Mouse (Mus musculus) lung, postnatal 25 days (tissue): Measurements from ENCODE around the gene Flna.

Experiments used
- DNase-seq: peaks from one replicate; pipeline ENCODE4 v3.0.0; 2022; ENCODE audit warnings: low spot score

Gene Flna

DNA sequence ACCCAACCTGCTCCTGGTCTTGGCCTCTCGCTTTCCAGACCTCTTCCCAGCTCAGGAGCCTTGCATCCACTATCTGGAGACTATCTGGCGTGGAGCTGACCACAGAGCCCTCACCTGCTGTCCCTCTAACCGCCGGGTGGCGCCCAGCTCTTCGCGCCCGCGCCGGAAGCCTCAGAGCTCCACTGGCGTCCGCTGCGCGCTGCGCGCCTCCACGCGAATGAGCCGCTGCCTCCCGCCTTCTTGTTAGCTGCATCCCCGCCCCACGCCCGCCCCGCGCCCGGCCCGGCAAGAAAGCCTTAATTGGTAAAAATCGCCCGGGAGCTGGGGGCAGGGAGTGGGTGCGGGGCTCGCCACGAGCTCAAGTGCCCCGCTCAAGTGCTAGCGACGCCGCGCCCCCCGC, at the start of gene Flna:
Flna (minus strand) TSS at position 206 of the 400 bp plus-strand sequence.
- DNase-seq: peak; percentile 66

DNA sequence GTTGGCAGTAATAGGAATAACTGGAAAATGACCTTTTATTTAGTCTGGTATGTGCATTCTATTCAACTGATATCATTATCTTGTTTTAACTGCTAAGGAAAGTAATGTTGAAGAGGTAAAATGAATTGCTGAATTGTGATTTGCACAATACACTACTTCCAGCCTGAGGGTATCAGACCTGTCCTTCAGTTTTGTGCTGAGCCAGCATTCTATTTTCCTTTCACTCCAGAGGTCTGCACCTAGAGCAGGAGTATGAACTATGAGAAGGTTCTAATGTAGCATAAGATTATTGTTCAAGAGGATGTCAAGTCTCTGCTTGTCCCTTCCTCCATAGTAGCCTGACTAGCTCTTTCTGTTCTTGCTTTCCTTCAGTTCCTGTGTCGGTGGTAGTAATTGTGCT, 48.7 kb upstream of the Flna start:
- no peak for DNase-seq

GRCm38 (mm10) chrX:74296538-74297448, 47.2 kb upstream of the Flna start, which contains the start of gene Atp6ap1:
TSS of gene Atp6ap1 (plus strand) at chrX:74297097.
- DNase-seq: peak; percentile 96

DNA sequence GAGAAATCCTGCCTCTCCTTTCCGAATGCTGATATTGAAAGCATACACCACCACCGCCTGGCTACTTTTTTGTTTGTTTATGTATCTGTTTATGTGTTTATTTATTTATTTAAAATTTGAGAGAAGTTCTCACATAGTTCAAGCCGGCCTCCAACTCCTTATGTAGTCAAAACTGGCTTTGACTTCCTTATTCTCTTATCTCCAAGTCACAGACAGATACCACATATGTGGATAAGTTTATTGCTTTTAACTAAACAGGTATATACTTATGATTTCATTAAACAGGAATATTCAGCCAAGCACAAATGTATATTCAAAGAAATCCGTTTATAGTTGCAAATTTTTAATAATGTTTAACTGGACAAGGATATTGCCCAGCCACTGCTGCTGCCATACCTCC, 43.8 kb upstream of the Flna start:
- no peak for DNase-seq

DNA sequence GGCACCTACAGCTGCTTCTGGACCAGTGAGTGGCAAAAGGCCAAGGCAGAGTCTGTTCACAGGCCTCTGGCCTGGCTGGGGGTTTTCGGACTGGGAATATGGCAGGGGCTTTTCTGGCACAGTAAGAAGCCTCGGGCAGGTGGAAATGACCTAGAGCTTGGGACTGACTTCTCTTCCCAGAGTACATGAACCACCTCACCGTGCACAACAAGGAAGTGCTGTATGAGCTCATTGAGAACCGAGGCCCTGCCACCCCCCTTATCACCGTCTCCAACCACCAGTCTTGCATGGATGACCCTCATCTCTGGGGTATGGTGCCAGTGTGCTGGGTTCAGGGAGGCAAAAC, 33.4 kb upstream of the Flna start:
- DNase-seq: no peak

GRCm38 (mm10) chrX:74282395-74283091, 32.9 kb upstream of the Flna start:
- peak; percentile 89 for DNase-seq

- DNase-seq: peak; percentile 92
These were observed 32.2 kb upstream of the Flna start, which contains the start of the genes Taz and Dnase1l1 for GRCm38 (mm10) chrX:74281732-74282394. TSS of gene Taz (plus strand) at chrX:74281912. TSS of gene Dnase1l1 (minus strand) at chrX:74282337.

DNA sequence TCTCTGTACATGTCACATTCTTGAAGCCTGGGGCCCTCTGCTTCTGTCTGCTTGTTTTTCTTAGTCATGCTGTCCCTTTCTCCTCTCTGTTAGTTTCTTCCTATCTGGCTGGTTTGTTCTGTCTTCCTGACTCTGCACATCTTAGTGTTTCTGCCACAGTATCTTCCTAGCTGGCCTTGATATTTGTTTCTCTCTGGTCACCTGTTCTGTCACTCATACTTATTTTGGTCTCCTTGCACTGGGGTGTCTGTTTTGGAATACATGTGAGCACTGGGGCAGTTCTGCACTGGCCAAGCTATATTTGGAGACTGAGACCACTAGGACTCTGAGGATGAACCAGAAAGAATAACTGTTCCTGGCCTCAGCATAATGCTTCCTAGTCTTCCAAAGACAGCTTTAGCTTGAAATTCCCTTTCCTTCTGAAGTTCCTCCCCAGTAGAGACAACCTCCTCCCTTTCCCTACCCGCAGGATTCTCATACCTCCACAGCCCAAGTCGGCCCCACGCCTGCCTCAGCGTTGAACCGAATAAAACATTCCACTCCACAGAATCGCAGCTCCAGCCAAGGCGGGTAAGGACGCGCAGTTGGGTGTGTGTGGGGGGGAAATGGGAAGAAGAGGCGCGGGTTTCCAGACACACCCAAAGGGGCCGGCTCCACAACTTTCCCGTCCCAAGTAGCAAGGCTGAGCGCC, 31.6 kb upstream of the Flna start:
- no peak for DNase-seq

DNA sequence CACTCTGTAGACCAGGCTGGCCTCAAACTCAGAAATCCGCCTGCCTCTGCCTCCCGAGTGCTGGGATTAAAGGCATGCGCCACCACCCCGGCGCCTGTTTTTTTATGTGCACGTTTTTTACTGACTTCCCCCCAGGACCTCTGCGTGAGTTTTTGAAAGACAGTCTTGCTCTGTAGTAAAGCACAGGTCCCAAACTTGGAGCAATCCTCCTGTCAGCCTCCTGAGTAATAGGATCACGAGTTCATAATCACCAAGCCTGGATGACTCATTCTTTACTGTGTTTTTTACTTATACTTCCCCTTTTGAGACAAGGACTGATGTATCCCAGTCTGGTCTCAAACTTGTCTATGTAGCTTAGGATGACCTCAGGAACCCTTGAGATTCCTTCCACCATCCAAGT, 28.3 kb upstream of the Flna start:
- no peak for DNase-seq

GRCm38 (mm10) chrX:74273422-74274322, 24.1 kb upstream of the Flna start:
- no peak for DNase-seq

GRCm38 (mm10) chrX:74270902-74271551, 21.4 kb upstream of the Flna start:
- DNase-seq: no peak

- DNase-seq: peak; percentile 95
These were observed 20.7 kb upstream of the Flna start, which contains the start of gene Rpl10 for GRCm38 (mm10) chrX:74270062-74270901. TSS of gene Rpl10 (plus strand) at chrX:74270812.

- no peak for DNase-seq
These were observed 20.1 kb upstream of the Flna start for GRCm38 (mm10) chrX:74269736-74270061.

- no peak for DNase-seq
These were observed 8.1 kb upstream of the Flna start for GRCm38 (mm10) chrX:74257746-74258145.

DNA sequence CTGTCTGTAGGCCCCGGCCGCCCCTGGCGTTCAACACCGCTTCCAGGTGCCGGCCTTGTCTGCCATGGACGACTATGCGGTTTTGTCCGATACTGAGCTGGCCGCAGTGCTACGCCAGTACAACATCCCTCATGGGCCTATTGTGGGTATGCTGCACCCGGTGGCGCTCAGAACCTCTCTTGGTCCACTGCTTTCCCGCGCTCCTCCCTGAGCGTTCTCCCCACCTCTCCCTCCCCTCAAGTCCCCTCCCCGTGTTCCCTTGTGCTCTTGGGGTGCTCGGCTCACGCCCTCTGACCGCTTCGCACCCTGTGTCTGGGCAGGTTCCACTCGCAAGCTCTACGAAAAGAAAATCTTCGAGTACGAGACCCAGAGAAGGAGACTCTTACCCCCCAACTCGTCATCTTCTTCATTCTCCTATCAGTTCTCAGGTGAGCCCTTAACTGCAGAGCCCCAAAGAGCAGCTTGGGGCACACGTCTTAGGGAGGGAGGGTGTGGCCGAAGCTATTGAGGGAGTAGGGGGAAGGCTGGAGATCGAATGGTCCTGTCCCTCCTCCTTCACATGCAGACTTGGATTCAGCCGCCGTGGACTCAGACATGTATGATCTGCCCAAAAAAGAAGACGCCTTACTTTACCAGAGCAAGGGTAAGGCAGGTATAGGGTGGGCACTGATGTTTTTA, 5.4 kb upstream of the Flna start:
- DNase-seq: no peak

GRCm38 (mm10) chrX:74254153-74254887, 4.7 kb upstream of the Flna start, which contains the start of gene Emd:
TSS of gene Emd (plus strand) at chrX:74254687.
- peak; percentile 95 for DNase-seq

DNA sequence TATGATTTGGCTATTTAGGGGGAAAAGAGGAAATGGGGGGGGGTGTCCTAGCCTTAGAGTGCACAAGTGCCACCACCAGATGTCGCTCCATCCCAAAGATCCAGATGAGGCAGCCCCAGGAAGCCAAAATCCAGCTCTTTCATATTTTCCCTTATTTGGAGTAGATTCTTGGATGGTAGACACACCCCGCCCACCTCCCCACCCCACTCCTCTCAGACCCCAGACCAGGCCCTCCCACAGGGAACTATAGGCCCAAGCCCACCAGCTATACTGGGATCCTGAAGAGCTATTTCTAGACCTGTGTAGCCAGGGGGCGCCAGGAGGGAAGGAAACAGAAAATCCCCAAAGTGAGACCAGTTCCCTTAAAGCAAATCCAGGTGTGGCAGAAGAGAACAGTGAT, 969 bp downstream of the Flna start:
- peak; percentile 66 for DNase-seq

DNA sequence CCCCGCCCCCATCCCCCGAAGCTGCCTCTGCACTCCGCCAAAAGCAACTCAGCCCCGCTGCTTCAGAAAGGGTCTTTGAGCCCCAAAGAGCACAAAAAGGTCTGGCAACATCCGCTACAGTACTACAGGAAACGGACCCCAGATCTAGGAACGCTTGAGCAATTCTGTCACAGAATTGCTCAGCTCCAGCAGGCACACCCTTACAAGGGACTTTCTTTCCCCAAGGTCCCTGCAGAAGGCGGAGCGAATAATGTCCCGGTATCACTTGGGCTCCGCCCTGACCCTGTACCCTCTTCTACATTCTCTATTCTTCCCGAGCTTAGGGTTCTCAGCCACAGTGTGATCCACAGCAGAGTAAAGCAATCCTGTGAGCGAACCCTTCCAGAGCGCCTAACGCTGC, 2.9 kb downstream of the Flna start:
- peak; percentile 53 for DNase-seq
